Mouse (Mus musculus) gastrocnemius, adult 8-10 months (tissue): ENCODE measurements around the gene Memo1. TPM values are rescaled to one million over a fixed set of nuclear protein-coding genes. Genes with fewer than 3 reads are reported as not detected.
A peak's percentile ranks its signal among the peaks of the same experiment; 100 is the strongest.

Experiments
- DNase-seq, 2 experiments: peaks; one replicate each; pipeline ENCODE4 v3.0.0; 2022; ENCODE audit warnings: low spot score in 2 of 2
- total RNA-seq, 4 experiments: library from RNA; stranded (reverse); gene quantifications; 2 replicates each; pipeline ENCODE4 v1.2.4; 2022

Gene Memo1
- total RNA-seq, 4 experiments from 2014 or later, result 46.9 to 53.6 (median 52.8) TPM

DNA sequence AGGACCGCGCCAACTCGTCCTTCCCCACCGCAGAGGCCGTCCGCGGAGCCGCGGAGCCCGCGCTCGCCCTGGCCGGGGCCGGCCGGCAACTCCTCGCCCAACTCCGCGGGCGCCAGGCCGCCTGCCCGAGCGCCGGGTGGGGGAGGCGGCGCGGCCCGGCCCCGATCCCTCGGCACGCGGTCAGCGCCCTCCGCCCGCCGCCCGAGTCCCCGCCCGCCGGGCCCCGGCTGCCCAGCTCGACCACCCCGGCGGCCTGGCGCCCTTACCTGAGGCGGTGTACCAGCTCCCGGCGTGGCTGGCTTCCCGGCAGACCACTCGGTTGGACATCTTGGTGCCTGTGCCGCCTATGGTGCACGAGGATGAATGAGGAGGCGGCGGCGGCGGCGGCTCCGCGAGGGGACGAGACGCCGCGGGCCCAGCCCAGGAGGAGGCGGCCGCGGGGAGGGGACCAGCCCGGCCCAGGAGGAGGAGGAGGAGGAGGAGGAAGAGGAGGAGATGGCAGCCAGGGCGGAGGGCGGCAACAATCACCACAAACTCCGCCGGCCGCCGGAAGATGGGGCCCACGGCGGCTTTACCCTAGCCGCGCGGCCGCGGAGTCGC, 795 bp downstream of the Memo1 start:
- peak; percentile 69 to 73 for DNase-seq

DNA sequence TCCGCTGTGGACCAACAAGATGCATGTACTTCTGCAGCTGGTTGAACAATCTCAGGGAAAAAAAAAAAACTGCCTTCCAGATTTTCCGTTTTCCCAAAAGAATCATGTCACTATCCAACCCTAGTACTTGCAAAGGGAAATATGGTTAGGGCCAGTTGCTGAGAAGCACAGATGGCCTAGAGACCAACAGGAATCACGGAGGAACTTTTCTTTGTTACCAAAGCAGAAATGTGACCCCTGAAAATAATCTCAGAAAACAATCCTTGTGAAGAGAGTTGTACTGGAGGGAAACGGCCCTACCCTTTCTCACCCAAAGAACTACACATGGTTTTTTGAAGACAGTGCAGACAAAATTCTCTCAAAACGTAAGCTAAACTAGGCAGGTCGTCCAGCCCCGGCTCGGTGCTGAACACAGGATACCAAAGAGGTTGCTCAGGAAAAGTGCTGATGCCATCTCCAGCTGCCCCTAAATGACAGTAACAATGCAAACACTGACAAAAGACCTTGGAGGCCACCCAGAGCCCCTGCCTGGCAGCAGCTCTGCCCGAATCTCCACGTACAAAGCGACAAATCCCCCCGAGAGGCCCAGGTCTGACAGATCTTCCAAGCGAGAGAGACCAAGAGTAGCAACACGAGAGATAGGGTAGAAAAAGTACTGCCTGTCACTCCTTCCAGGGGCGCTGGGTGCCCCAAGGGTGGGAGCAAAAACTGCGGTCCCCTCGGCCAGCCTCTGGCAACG, 1.5 kb downstream of the Memo1 start:
- peak; percentile 11 to 13 for DNase-seq

DNA sequence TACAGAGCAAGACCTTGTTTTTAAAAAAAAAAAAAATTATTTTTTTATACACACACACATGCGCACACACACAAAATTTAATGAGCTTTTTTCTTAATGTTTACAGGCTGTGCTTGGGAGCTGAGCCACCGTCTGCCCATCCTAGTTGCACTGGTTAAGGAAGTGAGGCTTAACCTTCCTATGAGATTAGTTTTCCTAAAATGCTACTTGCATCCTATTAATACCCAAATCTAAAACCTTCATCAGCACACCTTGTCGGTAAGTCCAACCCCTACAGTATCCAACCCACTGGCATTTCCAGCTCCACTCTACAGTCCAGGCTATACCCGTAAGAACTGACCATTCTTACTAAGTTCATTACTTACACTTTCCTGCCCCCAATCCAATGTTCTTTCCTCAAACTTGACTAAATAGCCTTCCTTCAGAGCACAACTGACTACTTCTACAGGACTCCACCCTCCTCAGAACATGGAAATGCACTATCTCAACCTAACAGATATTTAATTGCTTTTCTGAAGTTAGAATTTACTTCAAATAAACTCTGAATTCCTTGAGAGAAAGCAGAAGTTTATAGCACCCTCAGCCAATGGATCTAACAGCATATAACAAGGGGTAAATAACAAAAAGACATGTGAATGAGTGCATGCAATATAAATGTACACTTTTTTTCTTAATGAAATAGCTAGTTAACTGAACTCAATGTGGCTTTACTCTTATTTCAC, 3.5 kb downstream of the Memo1 start:
- DNase-seq, result no peak

DNA sequence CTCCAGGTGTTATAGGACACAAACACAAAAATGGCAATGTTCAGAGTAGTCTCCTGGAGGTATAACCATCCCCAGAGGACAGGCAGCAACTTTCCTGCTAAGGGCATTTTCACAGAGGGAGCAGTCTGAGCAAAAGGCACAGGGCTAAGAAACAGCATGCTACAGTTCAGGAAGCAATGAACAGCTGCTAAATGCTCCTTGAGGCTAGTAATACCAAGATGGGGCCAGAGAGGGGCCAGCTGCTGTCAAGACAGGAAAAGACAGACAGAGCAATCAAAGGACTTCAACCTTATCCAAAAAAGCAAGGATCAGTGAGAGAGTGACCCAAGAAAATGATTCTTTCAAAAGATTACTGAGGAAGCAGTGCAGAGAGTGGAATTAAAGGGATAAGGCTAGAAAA, 4.5 kb downstream of the Memo1 start:
- no peak for DNase-seq

DNA sequence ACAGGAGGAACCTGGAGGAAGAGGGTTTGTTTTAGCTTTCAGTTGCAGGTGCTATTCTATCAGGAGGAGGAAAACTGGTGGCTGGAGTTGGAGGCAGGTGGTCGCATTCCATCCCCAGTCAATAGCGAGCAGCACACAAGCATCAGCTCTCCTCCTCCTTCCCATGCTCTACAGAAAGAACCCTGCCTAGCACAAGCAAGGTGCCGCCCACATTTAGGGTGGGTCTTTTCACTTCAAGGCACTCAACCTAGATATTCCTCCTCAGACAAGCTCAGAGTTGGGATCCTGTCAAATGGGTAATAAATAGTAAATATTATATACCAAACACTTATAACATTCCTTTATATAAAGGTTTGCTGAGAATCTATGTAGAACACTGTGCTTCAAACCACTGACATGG, 5.1 kb downstream of the Memo1 start:
- no peak for DNase-seq

DNA sequence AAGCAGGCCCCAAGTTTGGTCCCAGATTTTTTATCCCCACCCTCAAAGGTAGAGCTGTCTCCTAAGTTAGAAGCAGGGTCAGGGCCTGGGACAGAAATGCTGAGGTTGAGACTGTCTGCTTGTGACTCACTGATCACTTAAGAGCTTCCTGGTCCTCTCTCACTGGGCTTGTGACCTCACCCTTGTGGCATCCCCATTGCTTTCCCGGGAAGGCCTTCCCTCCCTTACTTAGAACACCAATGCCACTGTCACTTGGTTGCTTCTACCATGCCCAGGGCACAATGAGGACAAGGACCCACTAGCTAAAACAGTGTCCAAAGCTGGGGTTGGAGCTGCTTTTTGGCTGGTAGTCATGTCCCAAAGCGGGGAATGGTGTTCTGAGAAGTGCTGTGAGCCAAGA, 6.7 kb downstream of the Memo1 start:
- no peak for DNase-seq

DNA sequence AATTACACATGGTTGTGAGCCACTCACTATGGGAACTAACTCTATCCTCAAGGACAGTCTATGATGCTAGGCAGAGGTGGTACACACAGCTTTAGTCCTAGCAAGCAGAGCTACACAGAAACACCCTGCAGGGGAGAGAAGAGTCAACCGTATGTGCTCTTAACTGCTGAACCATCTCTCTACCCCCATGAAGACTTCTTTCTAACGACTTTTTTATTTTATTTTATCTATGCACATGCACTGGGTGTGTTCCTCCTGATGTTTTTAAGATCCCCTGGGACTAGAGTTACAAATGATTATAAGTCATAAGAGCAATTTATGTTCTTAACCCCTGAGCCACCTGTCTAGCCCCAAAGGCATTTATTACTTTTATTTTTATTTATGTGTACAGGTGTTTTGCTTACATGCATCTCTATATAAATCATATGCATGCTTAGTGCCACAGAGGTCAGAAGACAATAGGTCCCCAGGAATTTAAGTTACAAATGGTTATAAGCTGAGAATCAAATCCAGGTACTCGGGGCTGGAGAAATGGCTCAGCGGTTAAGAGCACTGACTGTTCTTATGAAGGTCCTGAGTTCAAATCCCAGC, 9.1 kb downstream of the Memo1 start:
- DNase-seq, result no peak

DNA sequence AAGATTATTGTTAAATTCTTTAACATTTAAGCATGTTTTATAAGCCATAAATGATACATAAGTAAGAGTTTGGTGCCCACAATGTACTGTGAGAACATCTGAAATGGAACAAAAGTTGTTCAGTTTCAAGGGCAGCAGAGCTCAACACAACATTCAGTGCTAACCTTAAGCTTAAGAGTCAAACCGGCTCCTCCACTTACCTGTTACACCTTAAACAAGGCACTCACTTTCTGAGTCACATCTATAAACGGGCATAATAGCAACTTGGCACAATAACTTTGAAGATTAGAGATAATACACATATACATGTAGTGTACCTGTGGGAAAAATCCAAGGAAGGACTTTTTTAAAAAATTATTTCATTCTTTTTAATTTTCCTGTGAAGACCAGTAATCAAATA, 9.6 kb downstream of the Memo1 start:
- no peak for DNase-seq

DNA sequence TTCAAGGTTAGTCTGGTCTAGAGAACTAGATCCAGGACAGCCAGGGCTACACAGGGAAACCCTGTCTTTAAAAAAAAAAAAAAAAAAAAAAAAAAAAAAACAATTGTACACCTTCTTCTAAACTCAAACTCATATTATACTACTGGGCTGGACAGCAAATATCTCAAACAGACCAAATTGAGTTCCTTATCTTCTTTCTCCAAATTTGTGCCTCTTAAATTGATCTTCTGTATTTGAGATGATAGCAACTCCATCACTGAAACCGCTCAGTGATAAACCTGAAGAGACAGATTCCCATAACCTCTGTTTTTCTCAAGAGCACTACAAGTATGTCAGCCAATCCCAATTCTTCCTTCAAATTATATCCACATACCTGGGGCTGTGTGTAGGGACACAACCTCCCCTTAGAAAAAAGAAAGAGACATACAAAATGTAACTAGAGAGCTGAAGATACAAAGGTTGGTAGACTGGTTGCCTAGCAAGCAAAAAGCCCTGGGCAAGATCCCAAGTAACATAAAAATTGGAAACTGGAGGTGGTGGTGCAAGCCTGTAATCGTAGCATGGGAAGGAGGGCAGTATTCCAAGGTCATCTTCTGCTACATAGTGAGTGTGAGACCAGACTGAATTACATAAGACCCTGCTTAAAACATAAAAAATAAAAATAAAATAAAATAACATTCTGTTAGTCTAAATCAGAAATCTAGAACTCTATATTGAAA, 10.8 kb downstream of the Memo1 start:
- no peak for DNase-seq

DNA sequence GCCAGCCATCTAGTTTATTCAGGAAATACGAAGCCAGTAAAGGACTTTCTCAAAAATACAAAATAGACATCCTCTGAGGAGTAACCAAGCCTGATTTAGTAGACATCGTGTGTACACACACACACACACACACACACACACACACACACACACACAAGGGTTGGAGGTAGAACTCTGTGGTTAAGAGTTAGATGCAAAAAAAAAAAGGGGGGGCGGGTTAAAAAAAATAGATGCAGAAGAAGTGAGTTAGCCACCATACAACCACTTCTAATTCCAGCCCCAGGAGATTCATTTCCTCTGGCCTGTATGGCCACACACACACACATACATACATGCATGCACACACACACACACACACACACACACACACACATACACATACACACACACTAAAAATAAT, 13.3 kb downstream of the Memo1 start:
- no peak for DNase-seq

DNA sequence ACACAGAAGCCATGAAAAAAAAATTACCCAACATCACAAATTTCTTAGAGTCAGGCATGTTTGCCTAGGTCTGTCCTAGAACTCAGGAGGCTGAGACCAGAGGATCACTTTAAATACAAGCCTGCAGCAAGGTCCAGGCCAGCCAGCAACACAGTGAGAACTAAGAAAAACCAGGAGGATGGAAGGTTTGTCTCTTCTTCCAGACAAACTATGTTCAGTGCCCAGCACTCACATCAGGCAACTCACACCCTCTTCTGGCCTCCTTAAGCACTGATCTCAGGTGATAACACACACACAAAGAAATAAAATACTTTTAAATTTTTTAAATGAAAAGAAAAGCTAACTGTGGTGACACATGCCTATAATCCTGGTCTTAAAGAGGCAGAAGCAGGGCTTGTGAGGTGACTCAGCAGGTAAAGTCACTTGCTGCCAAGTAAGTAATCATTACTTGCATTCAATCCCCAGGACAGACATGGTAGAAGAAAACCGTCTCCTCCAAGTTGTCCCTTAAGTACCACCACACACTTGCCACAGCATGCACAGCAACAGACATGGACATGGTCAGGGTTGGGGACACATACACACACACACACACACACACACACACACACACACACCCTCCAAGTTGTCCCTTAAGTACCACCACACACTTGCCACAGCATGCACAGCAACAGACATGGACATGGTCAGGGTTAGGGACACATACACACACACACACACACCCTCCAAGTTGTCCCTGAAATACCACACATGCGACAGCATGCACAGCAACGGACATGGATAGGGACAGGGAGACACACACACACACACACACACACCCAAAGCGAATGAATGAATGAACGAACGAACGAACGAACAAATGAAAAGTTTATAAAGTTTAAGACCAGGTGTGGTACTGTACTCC, 16.1 kb downstream of the Memo1 start:
- DNase-seq, result no peak

DNA sequence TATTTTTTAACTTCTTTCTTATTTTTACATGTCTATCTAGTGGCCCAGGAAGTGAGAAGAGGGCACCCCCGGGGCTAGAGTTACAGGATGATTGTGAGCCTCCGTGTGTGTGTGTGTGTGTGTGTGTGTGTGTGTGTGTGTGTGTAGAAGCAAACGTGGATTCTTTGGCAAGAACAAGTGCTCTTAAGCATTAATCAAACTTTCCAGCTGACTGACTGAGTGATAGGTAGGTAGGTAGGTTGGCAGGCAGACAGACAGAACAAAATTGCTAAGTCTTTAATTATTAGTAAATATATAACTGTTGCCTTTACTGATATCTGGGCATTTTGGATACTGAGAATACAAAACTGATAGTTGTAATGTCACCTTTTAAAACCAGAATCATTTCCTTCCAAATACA, 20.9 kb downstream of the Memo1 start:
- no peak for DNase-seq

DNA sequence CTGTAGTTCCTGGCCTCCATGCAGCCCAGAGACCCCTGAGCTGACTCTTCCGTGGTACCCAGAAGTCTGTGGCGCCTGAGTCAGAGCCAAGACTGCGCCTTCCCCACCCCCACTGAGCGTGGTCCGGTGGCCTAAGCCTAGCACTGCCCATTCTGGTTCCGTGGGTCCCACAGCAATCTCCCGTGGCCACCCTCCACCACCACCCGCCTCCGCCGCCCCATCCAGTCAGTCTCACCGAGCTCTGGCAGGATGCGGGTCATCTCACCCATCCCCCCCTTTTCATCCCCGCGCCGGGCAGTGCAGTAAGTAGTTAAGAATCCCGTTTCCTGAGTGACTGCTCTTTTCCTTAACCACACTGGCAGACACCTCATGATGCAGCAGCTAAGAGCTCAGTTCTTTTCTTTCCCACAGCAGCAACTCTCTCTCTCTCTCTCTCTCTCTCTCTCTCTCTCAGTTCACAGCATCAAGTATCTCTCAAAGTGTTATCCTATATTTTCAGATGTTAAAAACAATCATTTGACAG, 22.6 kb downstream of the Memo1 start:
- DNase-seq, result no peak

DNA sequence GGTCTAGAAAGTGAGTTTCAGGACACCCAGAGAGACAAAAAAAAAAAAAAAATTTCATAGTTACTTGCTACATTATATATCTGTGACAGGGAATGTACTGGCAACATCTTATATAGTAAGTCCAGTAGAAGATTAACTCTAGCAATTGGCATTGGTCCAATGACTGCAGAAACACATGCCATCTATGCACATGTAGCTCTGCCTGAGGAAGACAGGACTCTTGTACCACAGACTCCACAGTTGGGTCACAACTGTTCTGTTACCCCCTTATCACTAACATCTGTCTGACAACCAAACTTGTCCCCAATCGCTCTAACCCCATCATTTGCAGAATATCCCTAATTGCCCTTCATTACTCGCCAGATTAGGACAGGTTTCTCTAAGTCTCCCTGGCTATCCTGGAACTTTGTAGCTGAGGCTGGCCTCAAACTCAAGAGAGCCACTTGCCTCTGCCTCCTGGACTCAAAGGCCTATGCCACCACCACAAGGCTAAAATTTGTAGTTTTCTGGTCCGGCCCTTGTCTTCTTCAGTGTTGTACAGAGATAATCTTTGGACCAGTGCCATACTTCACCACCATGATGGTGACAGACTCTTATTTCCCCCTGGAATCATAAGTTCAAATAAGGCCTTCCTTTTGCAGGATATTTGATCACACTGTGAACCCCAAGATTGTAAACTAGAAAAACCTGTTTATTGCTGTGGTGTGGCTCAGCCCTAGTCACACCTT, 23.6 kb downstream of the Memo1 start:
- no peak for DNase-seq

DNA sequence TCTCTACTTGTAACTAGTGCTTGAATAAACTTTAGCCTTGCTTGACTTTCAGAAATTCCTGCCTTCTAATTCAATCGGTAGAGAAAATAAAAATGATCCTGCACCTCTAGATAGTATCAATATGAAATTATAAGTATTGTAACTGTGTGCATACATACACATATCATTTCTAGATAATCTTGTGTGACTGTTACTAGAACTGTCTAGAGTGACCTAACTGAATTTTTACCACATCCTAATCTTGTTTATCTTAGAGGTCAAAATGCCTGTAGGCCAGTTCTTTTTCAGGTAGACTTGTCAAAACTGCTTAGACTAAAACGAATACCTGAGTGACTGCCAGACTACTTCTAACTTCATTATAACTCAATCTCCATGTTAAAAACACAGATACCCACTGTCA, 25.1 kb downstream of the Memo1 start:
- DNase-seq, result no peak

DNA sequence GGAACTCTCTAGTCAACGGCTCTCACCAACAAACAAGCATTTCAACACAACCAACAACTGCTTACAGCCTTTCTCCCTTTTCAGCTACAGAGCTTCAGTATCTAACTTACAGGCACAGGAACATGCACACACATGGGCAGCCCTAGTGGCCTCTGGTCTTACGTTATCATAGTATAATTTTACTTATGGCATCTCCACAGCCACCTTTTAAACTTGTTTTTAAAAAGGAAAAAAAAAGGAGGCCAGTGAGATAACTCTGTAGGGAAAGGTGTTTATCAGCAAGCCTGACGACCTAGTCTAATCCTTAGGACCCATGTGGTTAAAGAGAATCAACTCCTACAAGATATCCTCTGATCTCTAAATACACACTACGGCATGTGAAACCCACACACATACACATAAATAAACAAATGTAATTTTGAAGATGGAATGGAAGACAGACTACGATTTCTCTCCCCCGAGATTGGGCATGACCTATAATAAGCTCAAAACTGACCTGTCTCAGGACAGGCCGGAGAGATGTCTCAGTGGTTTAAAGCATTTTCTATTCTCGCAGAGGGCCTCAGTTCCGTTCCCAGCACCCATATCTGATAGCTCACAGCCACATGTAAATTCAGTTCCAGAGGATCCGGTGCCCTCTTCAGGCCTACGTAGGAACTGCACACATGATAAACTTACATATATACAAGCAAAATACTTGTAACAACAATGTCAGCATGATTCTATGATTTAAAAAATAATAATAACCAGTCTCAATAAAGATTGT, 27.7 kb downstream of the Memo1 start:
- DNase-seq, result no peak

DNA sequence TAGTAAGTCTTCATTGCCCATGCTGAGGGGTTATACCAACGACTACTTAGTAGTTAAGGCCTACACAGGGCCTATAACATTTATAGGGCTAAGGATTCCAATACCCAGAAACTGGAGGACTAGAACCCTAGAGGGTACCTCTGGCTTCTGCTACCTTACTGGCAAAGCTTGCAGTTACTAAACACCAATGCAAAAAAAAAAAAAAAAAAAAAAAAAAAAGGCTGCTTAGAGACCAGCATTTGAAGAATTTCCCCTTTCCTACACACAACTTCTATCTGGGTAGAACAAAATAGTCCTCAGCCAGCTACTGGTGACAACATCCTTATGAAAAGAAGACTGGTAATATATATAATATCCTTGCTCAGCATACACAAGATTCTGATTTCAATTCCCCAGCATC, 29.7 kb downstream of the Memo1 start:
- DNase-seq, result no peak

DNA sequence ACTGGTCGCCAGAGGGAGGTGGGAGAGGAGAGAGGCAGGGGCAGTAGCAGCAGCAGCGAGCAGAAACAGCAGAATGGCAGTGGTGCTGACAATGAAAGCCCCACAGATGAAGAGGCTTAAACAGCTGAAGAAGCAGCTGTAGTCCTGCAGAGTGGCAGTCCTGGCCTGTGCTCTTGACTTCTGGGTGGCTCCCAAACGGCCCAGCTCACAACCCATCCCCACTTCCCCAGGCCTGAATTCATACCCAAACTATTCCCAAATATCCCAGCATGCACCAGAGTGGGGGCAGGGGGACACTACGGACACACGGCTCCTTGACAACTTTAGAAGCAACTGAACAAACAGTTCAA, 30.2 kb downstream of the Memo1 start:
- DNase-seq, result no peak
